In genomic region chr11:117653491-117654351, GRCm38 (mm10) we compare ENCODE assay signal across 8 mouse cellular contexts. TPM values are rescaled to one million over a fixed set of nuclear protein-coding genes. Genes with fewer than 3 reads are reported as not detected.
DNase-seq lines count a peak whose midpoint lies in the region; ATAC-seq lines count a peak whose summit lies in the region.

Tnrc6c (plus strand) TSS chr11:117654289.

- H3K27ac ChIP-seq in neural tube, embryonic 11.5 days (ENCODE audit: low read depth, low read length) = peak within 1 kb of the TSS; percentile 95
- peak within 1 kb of the TSS; percentile 94 for H3K27ac ChIP-seq in embryonic facial prominence, embryonic 11.5 days (replicated peaks; ENCODE audit: low read depth, low read length)
- H3K27ac ChIP-seq in limb, embryonic 13.5 days = peak within 1 kb of the TSS; percentile 95
- H3K27ac ChIP-seq in midbrain, embryonic 15.5 days = peak within 1 kb of the TSS; percentile 99

- ATAC-seq in neural tube, embryonic 11.5 days (ENCODE audit: insufficient read depth, low FRiP score, low TSS enrichment) = peak; percentile 87
- peak; percentile 94 for ATAC-seq in embryonic facial prominence, embryonic 11.5 days (replicated peaks; ENCODE audit: insufficient number of reproducible peaks, low FRiP score, low TSS enrichment, low read depth)
- ATAC-seq in granulocyte monocyte progenitor cell, adult 5-6 weeks (replicated peaks; ENCODE audit: poor library complexity, severe bottlenecking) = peak; percentile 31
- ATAC-seq in limb, embryonic 13.5 days (ENCODE audit: low FRiP score, low read depth) = peak; percentile 92
- ATAC-seq in midbrain, embryonic 15.5 days (replicated peaks) = peak; percentile 94

- WGBS in neural tube, embryonic 11.5 days = 2% methylated on average over 61 of the region's 62 CpGs
- under 1% methylated on average over 62 of the region's 62 CpGs for WGBS in embryonic facial prominence, embryonic 11.5 days
- under 1% methylated on average over 62 of the region's 62 CpGs for WGBS in limb, embryonic 13.5 days
- WGBS in midbrain, embryonic 15.5 days = under 1% methylated on average over 62 of the region's 62 CpGs

- peaks cover 15% of the 10 kb centered on the region for H3K4me1 ChIP-seq in neural tube, embryonic 11.5 days (ENCODE audit: control insufficient read depth, insufficient read depth, low read length)
- no peaks in the 10 kb centered on the region; the same call in 1 of the 2 replicates for H3K4me1 ChIP-seq in embryonic facial prominence, embryonic 11.5 days (ENCODE audit: control insufficient read depth, insufficient read depth, low read length)
- peaks cover 30% of the 10 kb centered on the region for H3K4me1 ChIP-seq in limb, embryonic 13.5 days
- peaks cover 36% of the 10 kb centered on the region for H3K4me1 ChIP-seq in midbrain, embryonic 15.5 days

- peak within 1 kb of the TSS; percentile 97 for H3K4me3 ChIP-seq in neural tube, embryonic 11.5 days (ENCODE audit: low read depth, low read length)
- peak within 1 kb of the TSS; percentile 97 for H3K4me3 ChIP-seq in embryonic facial prominence, embryonic 11.5 days (ENCODE audit: low read depth, low read length)
- peak within 1 kb of the TSS; percentile 93 for H3K4me3 ChIP-seq in limb, embryonic 13.5 days
- peak within 1 kb of the TSS; percentile 93 for H3K4me3 ChIP-seq in midbrain, embryonic 15.5 days

- no peaks in the 10 kb centered on the region; the same call in 1 of the 2 replicates for H3K27me3 ChIP-seq in neural tube, embryonic 11.5 days (ENCODE audit: control insufficient read depth, insufficient read depth, low read length)
- H3K27me3 ChIP-seq in embryonic facial prominence, embryonic 11.5 days (ENCODE audit: control insufficient read depth, insufficient read depth, low read length) = no peaks in the 10 kb centered on the region; the same call in 1 of the 2 replicates
- 0 out of 2 replicates have a peak, but pooled peaks cover 2% of the 10 kb centered on the region for H3K27me3 ChIP-seq in limb, embryonic 13.5 days
- H3K27me3 ChIP-seq in midbrain, embryonic 15.5 days (replicated peaks) = no peaks in the 10 kb centered on the region
- H3K27me3 ChIP-seq in splenic B cell, adult 2 months (ENCODE audit: control insufficient read depth, insufficient read depth, low read length, poor library complexity, severe bottlenecking) = no peaks in the 10 kb centered on the region

- peak within 1 kb of the TSS; percentile 88 for H3K4me2 ChIP-seq in neural tube, embryonic 11.5 days (ENCODE audit: low read depth)
- peak within 1 kb of the TSS; percentile 93 for H3K4me2 ChIP-seq in embryonic facial prominence, embryonic 11.5 days (ENCODE audit: low read depth, low read length)
- peak within 1 kb of the TSS; percentile 77 for H3K4me2 ChIP-seq in limb, embryonic 13.5 days (replicated peaks)
- peak within 1 kb of the TSS; percentile 86 for H3K4me2 ChIP-seq in midbrain, embryonic 15.5 days

- no peaks in the 10 kb centered on the region for H3K36me3 ChIP-seq in neural tube, embryonic 11.5 days (ENCODE audit: control insufficient read depth, insufficient read depth, low read length)
- H3K36me3 ChIP-seq in embryonic facial prominence, embryonic 11.5 days (replicated peaks; ENCODE audit: control insufficient read depth, insufficient read depth, low read depth, low read length) = no peaks in the 10 kb centered on the region
- no peaks in the 10 kb centered on the region for H3K36me3 ChIP-seq in limb, embryonic 13.5 days
- H3K36me3 ChIP-seq in midbrain, embryonic 15.5 days (replicated peaks) = no peaks in the 10 kb centered on the region
- H3K36me3 ChIP-seq in splenic B cell, adult 2 months (ENCODE audit: control insufficient read depth, insufficient read depth, low read length, poor library complexity, severe bottlenecking) = no peaks in the 10 kb centered on the region

- H3K9ac ChIP-seq in neural tube, embryonic 11.5 days (ENCODE audit: low read length) = peak within 1 kb of the TSS; percentile 98
- peak within 1 kb of the TSS; percentile 97 for H3K9ac ChIP-seq in embryonic facial prominence, embryonic 11.5 days (replicated peaks; ENCODE audit: low read length)
- H3K9ac ChIP-seq in limb, embryonic 13.5 days = peak within 1 kb of the TSS; percentile 97
- peak within 1 kb of the TSS; percentile 96 for H3K9ac ChIP-seq in midbrain, embryonic 15.5 days

- DNase-seq in neural tube, embryonic 11.5 days (ENCODE audit: low spot score) = peak; percentile 88
- no peak for DNase-seq in neural tube, embryonic 10.5 days (ENCODE audit: extremely low spot score, low spot score)
- DNase-seq in embryonic facial prominence, embryonic 11.5 days (ENCODE audit: low spot score) = peak; percentile 90
- peak; percentile 24 for DNase-seq in kidney, adult 9 months
- DNase-seq in splenic B cell, adult 2 months (ENCODE audit: low read depth, low spot score) = peak; percentile 91

- H3K9me3 ChIP-seq in neural tube, embryonic 11.5 days (ENCODE audit: control insufficient read depth, low read length) = no peaks in the 10 kb centered on the region
- no peaks in the 10 kb centered on the region for H3K9me3 ChIP-seq in embryonic facial prominence, embryonic 11.5 days (replicated peaks; ENCODE audit: control insufficient read depth, low read length)
- no peaks in the 10 kb centered on the region for H3K9me3 ChIP-seq in limb, embryonic 13.5 days
- H3K9me3 ChIP-seq in midbrain, embryonic 15.5 days = no peaks in the 10 kb centered on the region

RNA-seq across cellular contexts. Expression of gene Tnrc6c, which starts in this region (rescaled TPM):
- 17.1 and 18.2 TPM in 2 replicates for polyA plus RNA-seq in neural tube, embryonic 11.5 days (2014; fragmentation: Nextera tagmentation; extraction: Ambion mirVana)
- polyA plus RNA-seq in embryonic facial prominence, embryonic 11.5 days (2014; fragmentation: Nextera tagmentation; extraction: Ambion mirVana) = 15.4 and 16.7 TPM in 2 replicates
- 21.9 and 24.4 TPM in 2 replicates for total RNA-seq in granulocyte monocyte progenitor cell, adult 5-6 weeks (2014; fragmentation: Nextera tagmentation)
- total RNA-seq in granulocyte monocyte progenitor cell, adult 5-6 weeks (2017) = 22.7 and 23.5 TPM in 2 replicates
- 19.3 and 19.6 TPM in 2 replicates for polyA plus RNA-seq in limb, embryonic 13.5 days (2015; fragmentation: Nextera tagmentation; extraction: Ambion mirVana)
- 32.5 and 35.4 TPM in 2 replicates for polyA plus RNA-seq in midbrain, embryonic 15.5 days (2015; fragmentation: Nextera tagmentation; extraction: Ambion mirVana)

Comparison
In these comparisons a context has a peak if more than half of its experiments do, and no peak if none do; other contexts are left out.
1. ATAC-seq: peak in every context shown above with its lines; median percentile 94 in embryonic facial prominence, embryonic 11.5 days; 94 in midbrain, embryonic 15.5 days; 92 in limb, embryonic 13.5 days; 87 in neural tube, embryonic 11.5 days; 31 in granulocyte monocyte progenitor cell, adult 5-6 weeks.